Mouse (Mus musculus) right cerebral cortex, adult 2 months (tissue): ENCODE results near the gene Srd5a1.
A peak's percentile ranks its signal among the peaks of the same experiment; 100 is the strongest.
"Not testable (repeated sequence)": the region's sequence is repeated elsewhere in the genome, so short reads cannot be mapped to it uniquely, and the experiment has no call there.

Experiments used
- DNase-seq, 2 experiments: peaks; one replicate each; pipeline ENCODE4 v3.0.0; 2021 to 2022; ENCODE audit warnings: low spot score in 2 of 2

Gene Srd5a1

DNA sequence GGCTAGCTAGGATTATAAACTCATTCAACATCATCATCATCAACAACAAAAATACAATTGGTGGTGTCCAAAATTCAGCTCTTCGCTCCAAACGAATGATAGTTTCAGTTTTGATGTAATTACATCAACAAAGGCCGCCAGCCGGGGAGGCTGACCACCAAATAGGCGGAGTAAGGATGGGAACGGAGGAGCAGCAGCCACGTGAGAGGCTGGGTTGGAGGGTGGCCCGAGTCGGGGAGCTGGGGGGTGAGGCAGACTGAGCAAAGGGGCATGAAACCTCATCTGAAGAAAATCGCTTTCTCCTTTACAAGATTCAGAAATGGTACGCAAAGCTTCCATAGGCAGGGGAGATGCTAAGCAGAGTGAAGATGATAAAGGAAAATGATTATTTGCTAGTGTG is 34.6 kb downstream of the Srd5a1 start:
- peak in 1 of 2 experiments; percentile 14 for DNase-seq

DNA sequence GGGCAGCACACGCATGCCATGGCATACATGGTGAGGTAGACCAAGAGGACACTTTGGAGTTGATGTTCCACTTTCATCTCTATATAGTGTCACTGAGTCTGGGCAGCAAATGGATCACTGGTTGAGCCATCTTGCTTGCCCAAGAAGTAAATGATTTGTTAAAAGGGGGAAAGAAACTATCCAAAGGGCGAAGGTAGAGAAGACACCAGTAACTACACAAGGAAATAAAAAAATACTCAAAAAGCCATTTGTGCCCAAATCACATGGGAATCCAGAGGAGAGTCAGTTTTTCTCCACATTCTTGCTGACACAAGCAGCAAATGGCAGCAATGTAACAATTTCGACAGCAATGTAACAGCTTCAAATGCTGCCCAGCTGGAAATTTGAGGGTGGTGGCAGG is 38.6 kb downstream of the Srd5a1 start:
- no peak for DNase-seq

DNA sequence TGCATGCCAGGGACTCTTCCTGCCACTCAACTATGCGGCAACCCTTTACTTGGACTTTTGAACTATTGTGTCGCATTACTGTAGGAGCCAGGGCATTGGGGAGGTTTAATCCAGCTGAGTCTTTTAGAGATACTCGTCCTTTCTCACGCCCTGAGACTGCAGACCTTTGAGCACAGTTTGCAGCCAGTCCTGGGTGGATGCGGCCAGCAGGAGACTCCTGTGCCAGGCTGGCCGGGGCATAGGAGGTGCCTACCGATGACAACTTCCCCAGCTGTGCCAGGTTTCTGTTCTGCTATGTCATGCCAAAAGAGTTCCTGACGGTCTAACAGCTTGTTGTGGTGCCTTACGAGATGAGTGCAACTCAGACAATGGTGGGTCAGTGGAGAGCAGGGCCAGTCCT is 42.0 kb downstream of the Srd5a1 start:
- DNase-seq, result no peak

DNA sequence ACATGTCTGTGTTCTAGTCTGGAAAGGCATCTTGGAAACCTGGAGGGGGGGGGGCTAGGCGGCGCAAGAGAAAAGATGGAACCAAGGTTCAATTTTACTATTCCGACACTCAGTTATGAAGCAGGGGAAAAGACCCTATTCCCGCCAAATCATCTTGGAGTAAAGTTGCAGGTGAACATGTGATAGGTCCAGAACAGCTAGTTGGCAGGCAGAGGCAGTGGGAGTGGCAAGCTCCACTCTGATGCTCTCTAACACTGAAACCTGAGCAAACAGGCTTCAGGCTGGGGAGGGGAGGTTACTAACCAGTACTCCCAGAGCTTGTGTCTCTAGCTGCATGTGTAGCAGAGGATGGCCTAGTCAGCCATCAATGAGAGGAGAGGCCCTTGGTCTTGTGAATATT is 45.8 kb downstream of the Srd5a1 start:
- not testable (repeated sequence) for DNase-seq

DNA sequence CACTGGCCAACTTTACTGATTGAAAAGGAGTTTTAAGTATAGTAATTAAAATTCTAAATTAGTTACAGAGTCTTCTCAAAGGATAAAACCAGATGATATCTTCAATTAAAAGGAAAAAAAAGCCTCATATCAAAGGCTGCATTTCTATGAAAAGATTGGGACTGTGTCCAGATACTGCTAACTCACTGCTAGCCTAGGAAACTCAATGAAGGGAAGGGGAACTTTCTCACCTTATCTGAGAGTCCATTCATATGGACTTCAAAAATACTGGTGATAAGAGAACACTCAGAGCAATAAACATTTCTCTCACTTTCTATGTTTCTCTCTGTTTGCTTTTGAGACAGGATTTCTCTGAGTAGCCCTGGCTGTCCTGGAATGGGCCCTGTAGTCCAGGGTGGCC is 46.7 kb downstream of the Srd5a1 start:
- no peak for DNase-seq

DNA sequence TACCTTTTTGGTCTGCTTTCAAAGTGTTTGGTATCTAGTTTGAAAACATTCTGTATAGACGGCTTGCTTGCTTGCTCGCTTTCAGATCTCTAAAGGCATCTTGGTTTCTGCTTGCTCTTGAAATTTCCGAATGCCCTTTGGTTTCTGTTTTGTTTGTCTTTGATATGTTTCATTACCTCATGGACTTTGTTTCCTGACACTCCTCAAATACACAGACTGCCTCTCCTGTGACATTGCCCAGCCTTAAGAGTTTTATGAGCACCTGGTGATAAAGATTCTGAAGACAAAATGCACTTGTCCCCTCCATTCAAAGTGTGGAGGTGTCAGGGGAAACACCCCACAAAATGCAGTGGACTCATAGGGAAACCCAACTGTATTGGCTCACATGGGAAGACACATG is 47.3 kb downstream of the Srd5a1 start:
- no peak for DNase-seq

DNA sequence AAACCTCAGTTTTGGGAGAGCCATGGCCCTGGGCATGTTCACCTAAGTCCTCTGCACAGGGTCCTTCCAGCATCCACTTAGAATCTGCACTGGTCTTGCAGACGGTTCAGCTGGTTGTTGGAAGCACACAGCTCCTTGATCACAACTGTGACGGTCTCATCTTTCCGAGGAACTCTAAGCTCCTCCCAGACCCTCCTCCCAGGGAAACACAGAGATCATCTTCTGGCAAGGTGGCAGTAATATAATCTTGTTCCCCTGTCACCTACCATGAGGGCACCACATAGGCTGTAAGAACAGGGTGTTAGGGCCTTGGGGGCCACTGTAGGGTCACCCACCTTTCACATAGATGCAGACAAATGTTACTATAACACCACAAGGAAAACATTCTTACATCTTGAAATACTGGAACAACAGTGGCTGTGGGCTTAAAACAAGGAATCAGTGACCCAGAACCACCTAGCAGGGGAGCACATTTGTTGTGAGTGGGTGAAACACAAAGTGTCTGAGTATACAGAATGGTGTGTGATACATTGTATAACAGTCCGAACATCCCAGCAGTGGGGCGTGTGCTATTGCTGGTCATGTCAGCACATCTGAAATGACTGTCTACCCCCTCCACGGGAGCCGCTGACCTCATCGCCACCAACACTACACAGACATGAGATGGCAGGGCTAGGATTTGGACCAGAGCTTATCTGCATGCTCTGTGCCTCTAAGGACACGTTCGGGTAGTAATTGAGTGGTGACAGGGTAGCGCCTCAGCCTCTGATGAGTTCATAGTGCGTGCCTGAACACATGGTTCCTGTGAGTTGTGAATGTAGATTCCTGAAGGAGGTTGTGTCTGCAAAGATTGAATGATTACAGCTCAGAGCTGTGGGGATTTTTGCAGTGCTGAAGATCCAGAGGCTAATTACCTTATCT is 48.3 kb downstream of the Srd5a1 start:
- no peak for DNase-seq

DNA sequence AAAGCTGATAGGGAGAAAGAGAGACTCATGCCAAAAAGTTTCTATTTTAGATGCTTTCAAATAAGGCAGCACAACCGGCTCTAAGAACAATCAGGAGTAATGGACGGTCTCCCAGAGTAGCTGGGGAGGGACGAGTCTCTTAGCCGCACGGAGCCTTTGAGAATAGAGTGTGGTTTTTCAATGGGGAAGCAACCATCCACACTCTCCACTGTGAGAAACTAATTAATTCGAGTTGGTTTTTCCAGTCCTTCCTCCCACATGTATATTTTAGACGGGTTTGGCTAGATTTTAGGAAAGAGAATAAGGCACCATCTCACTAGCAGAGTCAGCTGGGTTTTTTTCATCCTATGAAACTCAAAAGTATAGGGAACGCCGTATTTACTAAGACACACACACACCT is 49.2 kb downstream of the Srd5a1 start:
- no peak for DNase-seq

DNA sequence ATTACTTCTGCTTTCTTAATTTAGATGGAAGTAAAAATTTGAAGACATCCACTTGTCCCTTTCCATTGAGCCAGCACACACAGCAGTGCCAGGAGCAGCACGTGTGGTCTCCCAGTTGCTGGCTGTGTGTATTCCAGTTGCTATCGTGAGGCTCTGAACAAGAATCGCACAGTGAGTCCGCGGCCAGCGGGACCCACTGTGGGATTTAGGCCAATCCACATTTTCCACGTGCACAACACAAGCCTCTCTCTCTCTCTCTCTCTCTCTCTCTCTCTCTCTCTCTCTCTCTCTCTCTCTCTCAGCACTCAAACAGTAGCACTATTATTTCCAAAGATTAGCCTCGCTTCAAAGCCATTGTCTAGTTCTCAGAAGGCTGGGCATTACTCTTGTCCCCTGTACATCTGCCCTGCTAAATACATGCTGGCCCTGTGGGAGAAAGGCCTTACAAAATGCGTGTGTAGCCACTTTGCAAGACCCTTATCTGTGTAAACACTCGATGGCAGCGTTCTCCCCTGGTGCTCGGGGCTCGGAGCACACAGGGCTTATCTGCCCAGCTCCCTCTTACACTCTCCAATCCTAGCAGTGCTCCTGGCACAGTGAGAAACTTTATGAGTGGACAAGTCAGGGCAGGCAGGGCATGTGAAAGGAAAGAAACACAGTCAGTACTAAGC is 51.8 kb downstream of the Srd5a1 start:
- DNase-seq, result no peak

DNA sequence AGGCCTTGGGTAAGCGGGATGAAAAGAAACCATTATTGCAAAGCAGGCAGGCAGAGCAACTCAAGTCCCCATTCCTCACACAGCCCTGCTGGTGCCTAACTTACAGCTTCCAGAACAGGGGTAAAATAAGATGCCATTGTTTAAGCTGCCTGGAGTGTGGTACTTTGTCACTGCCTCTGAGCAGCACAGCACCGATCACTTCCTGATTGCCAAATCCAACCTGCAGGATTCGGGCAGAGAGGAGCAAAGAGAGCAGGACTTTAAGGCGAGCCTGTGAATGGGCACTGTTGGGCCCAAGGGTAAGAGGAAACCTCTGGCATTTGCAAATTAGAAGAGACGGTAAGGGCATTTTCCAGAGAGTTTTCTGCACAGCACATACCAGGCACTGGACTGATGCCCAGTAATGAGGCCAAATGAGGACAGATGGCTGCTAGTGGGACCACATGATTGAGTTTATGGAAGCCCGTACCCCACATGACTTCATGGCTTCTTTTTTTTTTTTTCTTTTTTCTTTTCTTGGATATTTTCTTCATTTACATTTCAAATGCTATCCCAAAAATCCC is 53.1 kb downstream of the Srd5a1 start:
- no peak for DNase-seq

DNA sequence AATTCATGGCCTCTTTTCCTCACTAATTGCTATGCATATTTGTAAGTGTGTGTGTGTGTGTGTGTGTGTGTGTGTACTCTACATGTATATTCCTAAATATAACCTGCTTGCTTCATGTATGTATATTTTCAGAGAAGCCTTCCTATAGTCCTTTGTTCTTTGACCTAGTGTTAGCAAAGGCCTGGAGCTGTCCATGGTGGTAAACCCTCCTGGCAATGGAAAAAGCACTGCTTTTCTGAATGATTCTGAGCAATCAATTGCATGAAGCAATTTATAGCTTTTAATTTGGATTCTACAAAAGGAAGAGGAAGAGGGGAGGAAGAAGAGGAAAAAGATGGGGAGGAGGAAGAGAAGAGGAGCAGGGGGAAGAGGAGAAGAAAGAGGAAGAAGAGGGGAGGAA is 54.5 kb downstream of the Srd5a1 start:
- no peak for DNase-seq

DNA sequence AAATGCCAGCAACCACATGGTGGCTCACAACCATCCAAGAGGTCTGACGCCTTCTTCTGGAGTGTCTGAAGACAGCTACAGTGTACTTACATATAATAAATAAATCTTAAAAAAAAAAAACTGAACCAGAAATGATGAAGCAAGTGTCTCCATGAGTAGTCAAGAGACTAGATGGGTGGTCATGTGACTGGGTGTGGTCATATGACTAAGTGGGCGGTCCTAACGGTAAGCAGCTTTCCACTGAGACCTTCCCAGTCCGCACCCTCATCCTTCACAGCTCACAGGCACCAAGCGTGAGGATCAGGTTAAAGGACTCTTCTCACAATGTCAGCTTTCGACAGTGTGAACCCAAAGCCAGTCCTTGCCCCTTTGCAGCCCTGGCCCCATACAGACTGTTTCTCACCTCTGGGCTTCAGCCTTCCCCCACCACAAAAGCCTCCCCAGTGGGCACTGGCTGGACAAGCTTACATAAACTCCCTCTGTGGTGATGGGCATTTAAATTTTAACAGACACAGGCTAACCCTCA is 55.2 kb downstream of the Srd5a1 start:
- DNase-seq, result no peak

DNA sequence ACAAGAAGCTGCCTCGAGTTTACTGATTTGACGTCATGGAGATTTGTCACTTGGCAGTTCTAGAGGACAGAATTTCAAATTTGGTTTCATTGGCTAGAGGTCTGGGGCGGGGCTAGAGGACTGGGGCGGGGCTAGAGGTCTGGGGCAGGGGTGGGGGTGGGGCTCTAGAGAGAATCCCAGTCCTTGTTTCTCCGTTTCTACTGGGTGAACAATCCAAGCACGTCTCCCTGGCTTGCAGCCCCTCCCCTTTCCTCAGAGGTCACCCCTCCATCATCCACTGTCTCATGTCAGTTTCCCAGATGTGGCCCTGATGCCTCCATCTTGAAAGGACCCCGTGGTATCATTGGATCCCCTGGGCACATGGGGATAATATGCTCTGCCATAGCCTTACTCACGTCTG is 56.2 kb downstream of the Srd5a1 start:
- DNase-seq, result no peak

DNA sequence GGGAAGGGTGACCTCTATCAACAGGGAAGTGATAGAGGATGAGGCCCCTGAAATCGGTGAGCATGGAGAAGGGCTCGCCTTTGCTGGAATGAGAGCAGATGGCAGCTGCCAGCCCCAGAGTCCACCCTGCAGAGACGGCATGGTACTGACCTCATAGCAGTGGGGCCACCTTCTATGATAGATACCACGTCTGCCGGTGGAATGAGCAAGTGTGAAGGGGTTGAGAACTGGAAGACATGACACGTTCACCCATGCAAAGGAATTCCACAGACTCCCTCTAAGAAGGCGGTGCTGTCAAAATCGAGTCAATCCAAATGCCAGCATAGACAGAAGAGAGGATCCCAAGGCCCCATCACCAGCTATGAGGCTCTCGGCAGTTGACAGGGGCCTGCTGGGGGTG is 57.0 kb downstream of the Srd5a1 start:
- DNase-seq, result no peak

DNA sequence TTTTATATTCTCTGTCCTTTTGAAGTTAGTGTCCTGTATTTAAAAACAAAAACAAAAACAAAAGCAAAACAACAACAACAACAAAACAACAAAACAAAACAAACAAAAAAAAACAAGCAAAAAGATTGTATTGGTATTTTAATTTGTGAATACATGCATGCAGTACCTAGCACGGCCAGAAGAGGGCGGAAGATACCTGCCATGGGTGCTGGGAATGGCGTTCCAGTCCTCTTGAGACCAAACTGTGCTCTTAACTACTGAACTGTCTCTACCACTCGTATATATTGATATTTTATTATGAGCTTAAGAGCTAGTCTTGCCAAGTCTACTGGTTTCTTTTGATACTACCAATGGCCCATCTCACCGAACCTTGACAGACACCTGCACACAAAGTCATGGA is 58.2 kb downstream of the Srd5a1 start:
- DNase-seq, result no peak

DNA sequence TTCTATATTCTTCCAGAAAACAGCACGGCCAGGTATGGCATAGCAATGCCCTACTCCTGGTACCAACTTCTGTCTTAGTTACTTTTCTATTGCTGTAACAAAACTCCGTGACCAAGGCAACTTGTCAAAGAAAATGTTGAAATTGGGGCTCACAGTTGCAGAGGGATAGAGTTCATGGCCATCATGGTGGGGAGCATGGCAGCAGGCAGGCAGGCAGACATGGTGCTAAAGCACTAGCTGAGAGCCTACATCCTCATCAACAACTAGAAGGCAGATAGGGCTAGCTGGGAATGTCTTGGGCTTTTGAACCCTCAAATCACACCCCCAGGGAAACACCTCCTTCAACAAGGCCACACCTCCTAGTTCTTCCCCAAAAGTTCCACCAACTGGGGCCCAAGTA is 60.4 kb downstream of the Srd5a1 start:
- DNase-seq, result no peak

DNA sequence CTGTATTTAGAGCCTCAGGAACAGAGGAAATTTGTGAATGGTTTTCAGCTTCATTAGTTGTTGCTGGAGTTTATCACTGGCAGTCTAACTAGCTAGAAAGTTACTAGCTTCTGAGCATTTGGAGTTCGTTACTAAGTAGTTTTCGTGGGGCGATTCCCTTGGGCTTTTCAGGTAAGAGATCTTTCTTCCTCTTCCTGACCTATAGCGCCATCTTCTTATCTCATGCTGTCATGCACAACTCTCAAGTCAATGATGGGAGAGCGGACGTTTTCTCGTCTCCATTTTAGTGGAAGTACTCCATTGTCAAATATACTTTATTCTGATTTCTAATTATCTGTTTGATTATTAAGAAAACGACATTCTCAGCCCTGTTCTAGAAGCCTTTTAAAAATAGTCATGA is 61.3 kb downstream of the Srd5a1 start:
- no peak for DNase-seq

DNA sequence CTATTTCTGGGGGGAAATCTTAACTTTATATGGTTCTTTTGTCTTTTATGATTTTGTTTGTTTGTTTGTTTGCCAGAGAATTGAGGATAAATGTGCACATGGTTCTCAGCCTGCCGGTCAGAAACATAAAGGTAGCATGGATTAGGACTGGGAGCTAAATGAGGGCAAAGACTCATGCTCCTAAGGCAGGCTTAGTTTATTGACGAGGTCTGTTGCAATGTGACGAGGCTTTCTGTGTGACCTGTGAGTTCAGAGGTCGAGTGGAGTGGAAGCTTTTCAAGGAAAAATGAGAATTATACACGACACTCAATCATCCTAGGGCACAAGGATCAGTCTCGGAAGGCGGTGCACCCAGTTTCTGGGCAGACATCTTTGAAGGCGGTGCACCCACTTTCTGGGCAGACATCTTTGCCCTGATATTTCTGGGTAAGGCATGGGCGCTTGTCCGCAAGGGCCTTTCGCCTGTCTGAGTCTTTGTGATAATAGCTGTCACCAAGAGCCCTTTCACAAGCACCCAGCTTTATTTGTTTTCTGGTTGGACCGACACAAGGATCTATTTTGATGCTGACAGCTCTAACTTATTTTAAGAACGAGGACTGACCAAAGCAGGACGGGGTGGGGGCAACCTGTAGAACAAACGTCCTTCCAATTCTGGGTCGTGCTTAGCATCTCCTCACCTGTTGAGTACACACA is 63.6 kb downstream of the Srd5a1 start:
- no peak for DNase-seq

DNA sequence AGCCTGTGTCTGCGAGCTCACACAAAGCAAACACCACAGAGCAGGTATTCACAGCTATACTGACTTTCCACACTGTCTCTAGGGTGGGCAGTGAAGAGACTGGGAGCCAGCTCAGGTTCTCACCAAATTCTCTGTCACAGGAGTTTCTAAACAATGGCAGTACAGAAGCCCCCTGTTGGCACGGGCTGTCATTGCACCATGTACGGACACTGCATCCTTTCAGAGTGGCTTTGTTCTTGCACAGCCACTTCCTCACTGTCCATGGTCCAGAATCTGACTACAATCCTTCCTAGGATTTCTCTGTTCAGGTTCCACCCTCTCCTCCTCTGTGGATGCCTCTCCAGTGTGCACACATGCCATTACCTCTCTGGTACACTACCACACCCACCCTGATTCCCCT is 66.2 kb downstream of the Srd5a1 start:
- DNase-seq, result no peak

DNA sequence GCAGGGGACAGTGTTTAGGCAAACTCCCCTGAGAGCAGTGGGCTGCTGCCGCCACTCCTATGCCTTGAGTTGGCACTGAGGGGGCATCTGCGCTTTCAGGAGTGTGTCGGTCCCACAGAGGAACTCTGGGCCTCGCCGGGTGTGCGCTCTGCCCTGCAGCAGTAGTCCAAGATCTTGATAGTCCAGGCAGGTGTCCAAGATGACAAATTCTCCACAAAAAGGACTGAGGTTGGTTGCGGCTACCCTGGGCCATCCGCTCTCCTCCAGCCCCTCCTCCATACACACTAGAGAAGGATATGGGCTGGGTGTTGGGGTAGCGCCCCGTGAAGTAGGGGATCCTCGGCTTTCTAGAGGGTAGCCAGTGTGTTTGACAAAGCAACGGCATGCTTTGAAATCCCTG is 67.6 kb downstream of the Srd5a1 start:
- no peak for DNase-seq

DNA sequence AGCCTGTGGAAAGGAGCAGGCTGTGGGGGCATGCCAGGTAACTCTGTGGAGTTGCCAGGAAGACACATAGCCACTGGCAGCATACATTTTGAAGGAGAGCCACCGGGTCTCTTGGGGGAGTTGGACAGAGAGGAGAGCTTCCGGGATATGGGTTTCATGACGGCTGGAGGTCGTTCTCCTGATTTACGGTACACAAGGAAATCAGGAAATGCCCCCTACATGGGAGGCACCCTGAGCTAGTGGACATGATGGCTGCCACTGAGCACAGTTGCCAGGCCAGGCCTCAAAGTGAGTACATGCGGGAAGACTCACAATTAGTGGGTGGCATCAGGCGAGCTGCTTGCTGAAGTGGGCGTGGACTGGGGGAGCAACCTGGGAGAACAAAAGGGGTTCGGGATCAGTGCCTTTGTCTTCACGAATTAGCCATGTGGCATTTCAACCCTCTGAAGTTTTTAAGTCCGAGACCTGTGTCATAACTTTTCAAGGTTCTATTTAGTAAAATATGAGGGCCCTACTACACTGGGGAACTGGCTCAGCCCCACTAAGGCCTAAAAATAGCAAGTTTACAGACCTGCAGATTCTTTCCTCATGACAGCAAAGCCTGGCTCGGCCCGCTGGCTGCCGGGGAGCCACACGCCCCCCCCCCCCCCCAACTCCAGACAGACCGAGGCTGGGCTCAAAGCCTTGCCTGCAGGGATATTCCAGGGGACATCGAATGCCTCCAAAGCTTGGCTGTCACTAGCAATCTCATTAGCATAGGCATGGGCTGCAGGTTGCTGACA is 68.5 kb downstream of the Srd5a1 start:
- no peak for DNase-seq
